Mouse (Mus musculus) heart, embryonic 16.5 days (tissue): ENCODE data around the gene Smug1. TPM values are rescaled to one million over a fixed set of nuclear protein-coding genes. Genes with fewer than 3 reads are reported as not detected.
A peak's percentile ranks its signal among the peaks of the same experiment; 100 is the strongest.

Experiments
- ATAC-seq: fragments of 200-750 bp; cut with Nextera tagmentation; replicated peaks from 2 replicates; pipeline ENCODE4 v1.8.0; 2017; ENCODE audit warnings: moderate number of reproducible peaks; ENCODE audit not compliant: insufficient read depth, low FRiP score; ENCODE audit errors: extremely low read depth
- H3K27ac ChIP-seq: fragments of 300-500 bp; sonication (generic); 2 replicates; pipeline ENCODE4 v1.5.1; 2014; ENCODE audit warnings: mild to moderate bottlenecking, low read length, control low read depth, moderate library complexity
- H3K27me3 ChIP-seq: fragments of 300-500 bp; sonication (generic); 2 replicates; pipeline ENCODE4 v1.6.1; 2014; ENCODE audit warnings: low read length, mixed read lengths; ENCODE audit not compliant: control insufficient read depth, insufficient read depth
- H3K36me3 ChIP-seq: fragments of 300-500 bp; sonication (generic); 2 replicates; pipeline ENCODE4 v1.6.1; 2014; ENCODE audit not compliant: control insufficient read depth, insufficient read depth
- H3K4me1 ChIP-seq: fragments of 300-500 bp; sonication (generic); 2 replicates; pipeline ENCODE4 v1.6.1; 2014; ENCODE audit warnings: low read length, mixed read lengths; ENCODE audit not compliant: control insufficient read depth, insufficient read depth
- H3K4me2 ChIP-seq: fragments of 300-500 bp; sonication (generic); 2 replicates; pipeline ENCODE4 v1.6.1; 2014; ENCODE audit warnings: low read depth, mild to moderate bottlenecking, control low read depth, low read length
- H3K4me3 ChIP-seq: fragments of 300-500 bp; sonication (generic); 2 replicates; pipeline ENCODE4 v1.5.1; 2014; ENCODE audit warnings: mild to moderate bottlenecking, control low read depth, low read length
- H3K9ac ChIP-seq: fragments of 300-500 bp; sonication (generic); 2 replicates; pipeline ENCODE4 v1.6.1; 2014; ENCODE audit warnings: low read length, control low read depth
- H3K9me3 ChIP-seq: fragments of 300-500 bp; sonication (generic); replicated peaks from 2 replicates; pipeline ENCODE4 v1.6.1; 2016; ENCODE audit warnings: low read length; ENCODE audit not compliant: control insufficient read depth
- WGBS: fragments of 180-500 bp; shearing (Covaris S2); extraction: QIAGEN DNeasy Blood & Tissue Kit; methylation state at CpG from one replicate; pipeline ENCODE4 v1.1.7; 2014; 5-methylcytosine and 5-hydroxymethylcytosine counted together
- polyA plus RNA-seq: library from polyadenylated mRNA; unstranded; fragments of >200 nt; fragmentation: Nextera tagmentation; extraction: Ambion mirVana; gene quantifications from 2 replicates; pipeline ENCODE4 v1.2.1, GENCODE M21; 2015

The Smug1 gene
- polyA plus RNA-seq, 1 experiment from 2014 or later: 14.9 TPM

GRCm38 (mm10) chr15:103180406-103180805 lies 13.5 kb upstream of the Smug1 start:
- no peak for ATAC-seq
- H3K4me1 ChIP-seq: peaks cover 21% of the 10 kb centered on the region
- no peaks in the 10 kb centered on the region for H3K9me3 ChIP-seq
- no peak overlapping the region for H3K4me2 ChIP-seq
- no peaks in the 10 kb centered on the region for H3K36me3 ChIP-seq
- peaks cover 63% of the 10 kb centered on the region for H3K27me3 ChIP-seq
- H3K4me3 ChIP-seq: no peak overlapping the region
- no peak overlapping the region for H3K27ac ChIP-seq
- H3K9ac ChIP-seq: no peak overlapping the region

GRCm38 (mm10) chr15:103178767-103179166 lies 11.9 kb upstream of the Smug1 start:
- no peak overlapping the region for H3K4me2 ChIP-seq
- no peak for ATAC-seq
- H3K4me3 ChIP-seq: no peak overlapping the region
- H3K9ac ChIP-seq: no peak overlapping the region
- 84% methylated on average over 1 of the region's 1 CpGs for WGBS
- peaks cover 19% of the 10 kb centered on the region for H3K4me1 ChIP-seq
- H3K36me3 ChIP-seq: no peaks in the 10 kb centered on the region
- no peaks in the 10 kb centered on the region for H3K9me3 ChIP-seq
- H3K27me3 ChIP-seq: peaks cover 79% of the 10 kb centered on the region
- no peak overlapping the region for H3K27ac ChIP-seq

- 7% methylated on average over 12 of the region's 12 CpGs for WGBS
- no peaks in the 10 kb centered on the region for H3K9me3 ChIP-seq
- H3K27ac ChIP-seq: no peak overlapping the region
- ATAC-seq: no peak
- H3K4me3 ChIP-seq: no peak overlapping the region
- no peak overlapping the region for H3K9ac ChIP-seq
- H3K27me3 ChIP-seq: peaks cover 84% of the 10 kb centered on the region
- H3K36me3 ChIP-seq: no peaks in the 10 kb centered on the region
- H3K4me2 ChIP-seq: no peak overlapping the region
- H3K4me1 ChIP-seq: peaks cover 13% of the 10 kb centered on the region
These were observed 11.2 kb upstream of the Smug1 start for GRCm38 (mm10) chr15:103178137-103178536.

- H3K9ac ChIP-seq: no peak overlapping the region
- ATAC-seq: no peak
- H3K4me2 ChIP-seq: peak overlapping the region; percentile 4; the same call in 1 of the 2 replicates
These were observed 10.7 kb upstream of the Smug1 start for GRCm38 (mm10) chr15:103177611-103178041.

DNA sequence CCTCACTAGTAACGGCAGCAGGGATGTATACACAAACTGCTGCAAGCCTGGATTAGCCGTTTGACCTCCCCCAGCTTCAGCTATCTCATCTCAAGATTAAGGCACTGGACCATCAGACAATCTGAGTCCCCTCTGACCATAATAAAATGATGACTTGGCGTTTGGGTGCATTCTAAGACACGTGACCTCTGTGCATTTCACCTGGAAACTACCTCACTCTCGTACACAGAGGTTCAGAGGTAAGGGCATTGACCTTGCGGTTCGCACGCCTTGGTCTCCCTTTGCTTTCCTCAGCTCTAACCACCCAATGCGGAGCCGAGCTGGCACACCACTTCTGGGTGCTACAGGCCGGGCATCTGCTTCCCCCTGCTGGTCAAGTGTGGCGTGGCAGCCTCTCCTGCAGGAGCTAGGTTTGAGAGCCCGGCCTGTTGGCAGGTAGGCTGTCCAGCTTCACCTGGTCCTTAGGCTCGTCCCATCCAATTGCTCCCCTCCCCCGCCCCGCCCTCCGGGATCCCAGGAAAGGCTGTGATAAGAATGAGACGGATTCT lies 10.1 kb upstream of the Smug1 start:
- H3K4me2 ChIP-seq: peak overlapping the region; percentile 4
- peaks cover 4% of the 10 kb centered on the region; the same call in 1 of the 2 replicates for H3K4me1 ChIP-seq
- H3K27me3 ChIP-seq: peaks cover 92% of the 10 kb centered on the region
- ATAC-seq: peak; percentile 58
- no peaks in the 10 kb centered on the region for H3K9me3 ChIP-seq
- no peak overlapping the region for H3K27ac ChIP-seq
- H3K9ac ChIP-seq: no peak overlapping the region
- H3K36me3 ChIP-seq: no peaks in the 10 kb centered on the region
- WGBS: under 1% methylated on average over 18 of the region's 18 CpGs
- H3K4me3 ChIP-seq: no peak overlapping the region

More at GRCm38 (mm10) chr15:103177611-103178041, 10.7 kb upstream of the Smug1 start:
- H3K27me3 ChIP-seq: peaks cover 85% of the 10 kb centered on the region
- H3K27ac ChIP-seq: no peak overlapping the region
- H3K9me3 ChIP-seq: no peaks in the 10 kb centered on the region
- peaks cover 8% of the 10 kb centered on the region for H3K4me1 ChIP-seq
- no peak overlapping the region for H3K4me3 ChIP-seq
- WGBS: 9% methylated on average over 12 of the region's 12 CpGs
- H3K36me3 ChIP-seq: no peaks in the 10 kb centered on the region

DNA sequence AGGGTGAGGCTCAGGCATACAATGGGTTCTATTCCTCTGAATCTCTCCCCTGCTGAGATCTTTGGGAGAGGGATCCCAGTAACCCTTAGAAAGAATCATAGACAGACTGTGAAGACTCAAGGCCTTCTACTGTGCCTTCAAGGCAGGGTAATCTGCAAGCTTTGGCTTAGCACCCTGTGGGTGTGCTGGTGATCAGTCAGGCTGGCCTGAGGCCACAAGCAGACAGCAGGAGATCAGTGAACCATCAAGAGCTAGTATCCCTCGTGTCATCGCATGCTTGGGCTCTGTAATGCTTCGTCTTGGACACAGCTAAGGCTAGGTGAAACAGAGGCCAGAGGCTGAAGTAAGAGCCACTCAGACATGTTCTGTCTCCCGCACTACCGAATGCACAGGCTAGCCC lies 6.4 kb upstream of the Smug1 start:
- no peaks in the 10 kb centered on the region for H3K36me3 ChIP-seq
- no peak overlapping the region for H3K9ac ChIP-seq
- peaks cover 18% of the 10 kb centered on the region for H3K4me1 ChIP-seq
- 76% methylated on average over 5 of the region's 5 CpGs for WGBS
- H3K4me3 ChIP-seq: no peak overlapping the region
- no peak for ATAC-seq
- H3K9me3 ChIP-seq: no peaks in the 10 kb centered on the region
- H3K27ac ChIP-seq: no peak overlapping the region
- H3K4me2 ChIP-seq: no peak overlapping the region
- H3K27me3 ChIP-seq: peaks cover 96% of the 10 kb centered on the region

DNA sequence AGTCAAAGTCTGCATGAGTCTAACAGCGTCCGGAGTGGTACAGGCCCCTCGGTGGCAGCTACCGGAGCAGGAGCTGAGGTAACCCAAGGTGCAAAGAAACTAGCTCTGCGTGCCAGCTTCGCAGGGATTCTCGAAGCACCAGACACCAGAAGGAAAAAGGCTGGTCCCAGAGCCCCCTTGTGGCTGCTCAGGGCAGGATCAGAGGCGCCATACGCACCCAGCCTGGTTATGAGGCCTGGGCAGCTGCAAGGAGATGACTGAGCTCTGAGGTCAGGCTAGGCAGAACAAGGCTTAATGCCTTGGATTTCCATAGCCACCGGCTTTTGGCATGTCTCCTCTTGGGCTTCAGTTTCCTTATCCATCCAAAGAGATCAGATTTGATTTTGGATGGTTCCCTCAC lies 5.6 kb upstream of the Smug1 start:
- WGBS: 6% methylated on average over 10 of the region's 10 CpGs
- Histone ChIP-seq H3K36me3 (no peaks in the 10 kb centered on the region), H3K9me3 (no peaks in the 10 kb centered on the region), H3K27me3 (peaks cover 97% of the 10 kb centered on the region), H3K9ac (no peak overlapping the region), H3K4me3 (no peak overlapping the region), H3K27ac (no peak overlapping the region), H3K4me2 (no peak overlapping the region), H3K4me1 (peaks cover 18% of the 10 kb centered on the region)
- no peak for ATAC-seq

GRCm38 (mm10) chr15:103171276-103171675 lies 4.4 kb upstream of the Smug1 start:
- 22% methylated on average over 8 of the region's 8 CpGs for WGBS
- no peak overlapping the region for H3K4me3 ChIP-seq
- H3K4me2 ChIP-seq: no peak overlapping the region
- no peaks in the 10 kb centered on the region for H3K36me3 ChIP-seq
- peaks cover 14% of the 10 kb centered on the region for H3K4me1 ChIP-seq
- ATAC-seq: no peak
- peaks cover 98% of the 10 kb centered on the region for H3K27me3 ChIP-seq
- no peaks in the 10 kb centered on the region for H3K9me3 ChIP-seq
- no peak overlapping the region for H3K9ac ChIP-seq
- no peak overlapping the region for H3K27ac ChIP-seq

- ATAC-seq: no peak
- 13% methylated on average over 15 of the region's 16 CpGs for WGBS
- peak overlapping the region; percentile 19; the same call in 1 of the 2 replicates for H3K4me3 ChIP-seq
These were observed 3.4 kb upstream of the Smug1 start for GRCm38 (mm10) chr15:103170316-103170679.

More at GRCm38 (mm10) chr15:103170316-103170679, 3.4 kb upstream of the Smug1 start:
- no peaks in the 10 kb centered on the region for H3K9me3 ChIP-seq
- no peak overlapping the region for H3K27ac ChIP-seq
- H3K4me2 ChIP-seq: peak overlapping the region; percentile 88
- H3K27me3 ChIP-seq: peaks cover 93% of the 10 kb centered on the region
- no peaks in the 10 kb centered on the region for H3K36me3 ChIP-seq
- no peak overlapping the region for H3K9ac ChIP-seq
- peaks cover 14% of the 10 kb centered on the region for H3K4me1 ChIP-seq
